Mouse (Mus musculus): ENCODE results near the gene Hps4. TPM values are rescaled to one million over a fixed set of nuclear protein-coding genes. Genes with fewer than 3 reads are reported as not detected.

Hps4 gene
- polyA plus RNA-seq (2015; fragmentation: Illumina TruSeq; extraction: RNeasy Lipid Tissue Mini Kit (QIAGEN cat#74804); ENCODE audit: insufficient read depth, low replicate concordance): 20.8 TPM

GRCm38 (mm10) chr5:112342463-112343204 is at the start of gene Hps4, which contains the start of gene Srrd:
TSS of gene Hps4 (plus strand) at chr5:112343083.
TSS of gene Srrd (minus strand) at chr5:112343040.

GRCm38 (mm10) chr5:112325546-112326445 is 17.1 kb upstream of the Hps4 start, which contains the start of gene Tfip11:
TSS of gene Tfip11 (plus strand) at chr5:112326358.

GRCm38 (mm10) chr5:112355910-112356309 is 13.0 kb downstream of the Hps4 start, which contains the start of gene Gm6583:
TSS of gene Gm6583 (minus strand) at chr5:112356033.

GRCm38 (mm10) chr5:112394779-112395443 is 52.0 kb downstream of the Hps4 start, which contains the start of gene Asphd2:
TSS of gene Asphd2 (minus strand) at chr5:112394866.

Other genes starting within 250 kb of the Hps4 start
- gene Cryba4, start 90.6 kb upstream of the Hps4 start, polyA plus RNA-seq (2015; fragmentation: Illumina TruSeq; extraction: RNeasy Lipid Tissue Mini Kit (QIAGEN cat#74804); ENCODE audit: insufficient read depth, low replicate concordance): not detected
- not detected for gene Crybb1, start 87.3 kb upstream of the Hps4 start, polyA plus RNA-seq (2015; fragmentation: Illumina TruSeq; extraction: RNeasy Lipid Tissue Mini Kit (QIAGEN cat#74804); ENCODE audit: insufficient read depth, low replicate concordance)
- 60.5 TPM for gene Tpst2, start 66.4 kb upstream of the Hps4 start, polyA plus RNA-seq (2015; fragmentation: Illumina TruSeq; extraction: RNeasy Lipid Tissue Mini Kit (QIAGEN cat#74804); ENCODE audit: insufficient read depth, low replicate concordance)
- 19.0 TPM for gene Tfip11, start 16.7 kb upstream of the Hps4 start, polyA plus RNA-seq (2015; fragmentation: Illumina TruSeq; extraction: RNeasy Lipid Tissue Mini Kit (QIAGEN cat#74804); ENCODE audit: insufficient read depth, low replicate concordance)
- 11.9 TPM for gene Srrd, start within 50 bp of the Hps4 start, polyA plus RNA-seq (2015; fragmentation: Illumina TruSeq; extraction: RNeasy Lipid Tissue Mini Kit (QIAGEN cat#74804); ENCODE audit: insufficient read depth, low replicate concordance)
- gene Gm6583, start 12.9 kb downstream of the Hps4 start, polyA plus RNA-seq (2015; fragmentation: Illumina TruSeq; extraction: RNeasy Lipid Tissue Mini Kit (QIAGEN cat#74804); ENCODE audit: insufficient read depth, low replicate concordance): not detected
- gene Asphd2, start 51.8 kb downstream of the Hps4 start, polyA plus RNA-seq (2015; fragmentation: Illumina TruSeq; extraction: RNeasy Lipid Tissue Mini Kit (QIAGEN cat#74804); ENCODE audit: insufficient read depth, low replicate concordance): not detected
- not detected for gene Gm6588, start 106.3 kb downstream of the Hps4 start, polyA plus RNA-seq (2015; fragmentation: Illumina TruSeq; extraction: RNeasy Lipid Tissue Mini Kit (QIAGEN cat#74804); ENCODE audit: insufficient read depth, low replicate concordance)
- gene Sez6l, start 234.1 kb downstream of the Hps4 start, polyA plus RNA-seq (2015; fragmentation: Illumina TruSeq; extraction: RNeasy Lipid Tissue Mini Kit (QIAGEN cat#74804); ENCODE audit: insufficient read depth, low replicate concordance): 0.33 TPM

Data from spleen, adult 10 weeks (tissue).